Comparison of ENCODE assay signal across 32 mouse cellular contexts in the genomic region with DNA sequence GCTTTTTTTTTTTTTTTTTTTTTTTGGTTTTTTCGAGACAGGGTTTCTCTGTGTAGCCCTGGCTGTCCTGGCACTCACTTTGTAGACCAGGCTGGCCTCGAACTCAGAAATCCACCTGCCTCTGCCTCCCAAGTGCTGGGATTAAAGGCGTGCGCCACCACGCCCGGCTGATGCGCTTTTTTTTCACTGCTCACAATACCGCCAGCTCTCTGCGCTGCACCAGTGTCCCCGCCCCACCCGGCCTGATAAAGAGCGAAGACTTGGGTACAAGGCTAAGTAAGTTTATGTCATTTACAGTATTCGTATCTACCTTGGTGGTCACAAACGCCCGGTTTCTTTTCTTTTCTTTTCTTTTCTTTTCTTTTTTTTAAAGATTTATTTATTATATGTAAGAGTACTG. TPM values are rescaled to one million over a fixed set of nuclear protein-coding genes. Genes with fewer than 3 reads are reported as not detected.
"Had no signal": no experiment of that assay in that cellular context is flagged by ENCODE, and none has a peak within 500 bp of the region (broad histone marks: within the 10 kb centered on the region; RNA-seq: fewer than 3 reads in every experiment).

No protein-coding gene starts in this region.

RNA-seq across cellular contexts. Expression of gene Cryba1, which starts 22.0 kb away (rescaled TPM):
- total RNA-seq: gastrocnemius, adult 18-20 months; gastrocnemius, adult 8-10 months; gastrocnemius, postnatal 14 days; gastrocnemius, postnatal 36 days; heart, adult 2 months; heart, postnatal 14 days; heart, postnatal 36 days; hematopoietic stem cell, adult 5-6 weeks; hindbrain, postnatal 0 days; layer of hippocampus, adult 18-20 months; layer of hippocampus, adult 8-10 months; layer of hippocampus, postnatal 14 days; layer of hippocampus, postnatal 36 days; left cerebral cortex, adult 18-20 months; left cerebral cortex, adult 8-10 months; left cerebral cortex, postnatal 10 days; left cerebral cortex, postnatal 25 days had no signal
- polyA plus RNA-seq: gonadal fat pad, adult 2 months; heart, adult 2 months; heart, embryonic 11.5 days; heart, embryonic 15.5 days; heart, postnatal 0 days; intestine, embryonic 16.5 days; kidney, adult 2 months; kidney, embryonic 15.5 days; kidney, postnatal 0 days; large intestine, adult 2 months; limb, embryonic 11.5 days; limb, embryonic 13.5 days; limb, embryonic 15.5 days; liver, embryonic 11.5 days; liver, postnatal 0 days had no signal

RNA-seq across cellular contexts. Expression of gene Gm10277, which starts 40.4 kb away (rescaled TPM):
- total RNA-seq: gastrocnemius, adult 18-20 months; gastrocnemius, adult 8-10 months; gastrocnemius, postnatal 14 days; gastrocnemius, postnatal 36 days; heart, adult 2 months; heart, postnatal 14 days; heart, postnatal 36 days; hematopoietic stem cell, adult 5-6 weeks; hindbrain, postnatal 0 days; layer of hippocampus, adult 18-20 months; layer of hippocampus, adult 8-10 months; layer of hippocampus, postnatal 14 days; layer of hippocampus, postnatal 36 days; left cerebral cortex, adult 18-20 months; left cerebral cortex, adult 8-10 months; left cerebral cortex, postnatal 10 days; left cerebral cortex, postnatal 25 days; left cerebral cortex, postnatal 4 days had no signal
- polyA plus RNA-seq: heart, adult 2 months; kidney, adult 2 months had no signal
